Comparison of ENCODE assay signal across 8 mouse cellular contexts in genomic region chr8:120498926-120499605, GRCm38 (mm10).
DNase-seq lines count a peak whose midpoint lies in the region; ATAC-seq and TF ChIP-seq lines count a peak whose summit lies in the region.

No protein-coding gene starts in this region.

- TF ChIP-seq CTCF in C2C12 (IDR thresholded peaks at IDR 0.05; ENCODE audit: control insufficient read depth, insufficient read depth, insufficient read length) = no peak
- no peak for TF ChIP-seq CTCF in stomach, postnatal 0 days (IDR thresholded peaks at IDR 0.05; ENCODE audit: low read depth)

- peaks cover 93% of the 10 kb centered on the region for H3K79me2 ChIP-seq in C2C12 (ENCODE audit: control insufficient read depth, insufficient read depth)

- H3K36me3 ChIP-seq in C2C12 (ENCODE audit: control insufficient read depth, insufficient read depth) = no peaks in the 10 kb centered on the region
- no peaks in the 10 kb centered on the region for H3K36me3 ChIP-seq in embryonic facial prominence, embryonic 13.5 days
- H3K36me3 ChIP-seq in heart, embryonic 12.5 days = no peaks in the 10 kb centered on the region
- no peaks in the 10 kb centered on the region for H3K36me3 ChIP-seq in kidney, embryonic 15.5 days
- H3K36me3 ChIP-seq in stomach, postnatal 0 days (ENCODE audit: control insufficient read depth, insufficient read depth, low read length) = no peaks in the 10 kb centered on the region

- 0 out of 2 replicates have a peak overlapping the region, but pooled peaks have one; percentile 34 for H3K27ac ChIP-seq in embryonic facial prominence, embryonic 13.5 days
- H3K27ac ChIP-seq in heart, embryonic 12.5 days (ENCODE audit: poor library complexity, severe bottlenecking) = peak overlapping the region; percentile 99
- peak overlapping the region; percentile 83 for H3K27ac ChIP-seq in kidney, embryonic 15.5 days
- peak overlapping the region; percentile 80 for H3K27ac ChIP-seq in stomach, postnatal 0 days (replicated peaks)

- ATAC-seq in embryonic facial prominence, embryonic 13.5 days (ENCODE audit: insufficient number of reproducible peaks, insufficient read depth, low FRiP score, low TSS enrichment, low read depth) = no peak
- peak; percentile 87 for ATAC-seq in heart, embryonic 12.5 days (ENCODE audit: insufficient number of reproducible peaks, low FRiP score)
- peak; percentile 81 for ATAC-seq in kidney, embryonic 15.5 days (replicated peaks; ENCODE audit: low FRiP score)
- peak; percentile 91 for ATAC-seq in stomach, postnatal 0 days (ENCODE audit: low FRiP score, low TSS enrichment)

- no peak for TF ChIP-seq EP300 in stomach, postnatal 0 days (optimal IDR thresholded peaks at IDR 0.05)

- H3K4me3 ChIP-seq in C2C12 (ENCODE audit: insufficient read depth, poor library complexity, severe bottlenecking) = no peak overlapping the region
- H3K4me3 ChIP-seq in embryonic facial prominence, embryonic 13.5 days = no peak overlapping the region
- H3K4me3 ChIP-seq in heart, embryonic 12.5 days = peak overlapping the region; percentile 48
- no peak overlapping the region for H3K4me3 ChIP-seq in kidney, embryonic 15.5 days (replicated peaks)
- H3K4me3 ChIP-seq in stomach, postnatal 0 days (ENCODE audit: low read depth, low read length) = no peak overlapping the region; the same call in 1 of the 2 replicates

- peaks cover 78% of the 10 kb centered on the region for H3K4me1 ChIP-seq in embryonic facial prominence, embryonic 13.5 days
- H3K4me1 ChIP-seq in heart, embryonic 12.5 days (replicated peaks) = peaks cover 99% of the 10 kb centered on the region
- peaks cover 96% of the 10 kb centered on the region for H3K4me1 ChIP-seq in kidney, embryonic 15.5 days
- peaks cover 15% of the 10 kb centered on the region for H3K4me1 ChIP-seq in stomach, postnatal 0 days (replicated peaks; ENCODE audit: control insufficient read depth, insufficient read depth)

- 0 out of 2 replicates have a peak overlapping the region, but pooled peaks have one; percentile 14 for H3K4me2 ChIP-seq in embryonic facial prominence, embryonic 13.5 days
- H3K4me2 ChIP-seq in heart, embryonic 12.5 days = peak overlapping the region; percentile 83
- peak overlapping the region; percentile 43 for H3K4me2 ChIP-seq in kidney, embryonic 15.5 days
- H3K4me2 ChIP-seq in stomach, postnatal 0 days (replicated peaks; ENCODE audit: low read depth) = peak overlapping the region; percentile 48

- DNase-seq in adrenal gland, adult (ENCODE audit: inconsistent age in 2 of 2, low spot score in 1 of 2) = peak; percentile 93 to 96
- DNase-seq in lung, postnatal 25 days (ENCODE audit: low spot score) = peak; percentile 76
- DNase-seq in stomach, postnatal 0 days (ENCODE audit: low spot score) = peak; percentile 93
- no peak for DNase-seq in layer of hippocampus, postnatal 14 days (ENCODE audit: low spot score in 2 of 2)

- H3ac ChIP-seq in C2C12 (ENCODE audit: control insufficient read depth, insufficient read length, low read depth) = peak overlapping the region; percentile 50

- H3K9ac ChIP-seq in embryonic facial prominence, embryonic 13.5 days = peak overlapping the region; percentile 51; the same call in 1 of the 2 replicates
- H3K9ac ChIP-seq in heart, embryonic 12.5 days = peak overlapping the region; percentile 73
- H3K9ac ChIP-seq in kidney, embryonic 15.5 days = no peak overlapping the region; the same call in 1 of the 2 replicates
- H3K9ac ChIP-seq in stomach, postnatal 0 days (ENCODE audit: low read length) = no peak overlapping the region

- WGBS in embryonic facial prominence, embryonic 13.5 days = 26% methylated on average over 9 of the region's 9 CpGs
- WGBS in heart, embryonic 12.5 days = 12% methylated on average over 9 of the region's 9 CpGs
- WGBS in kidney, embryonic 15.5 days = 22% methylated on average over 9 of the region's 9 CpGs
- 24% methylated on average over 9 of the region's 9 CpGs for WGBS in stomach, postnatal 0 days

- no peaks in the 10 kb centered on the region for H3K27me3 ChIP-seq in C2C12 (ENCODE audit: control insufficient read depth, insufficient read depth, insufficient read length)
- no peaks in the 10 kb centered on the region for H3K27me3 ChIP-seq in embryonic facial prominence, embryonic 13.5 days
- H3K27me3 ChIP-seq in heart, embryonic 12.5 days (replicated peaks) = no peaks in the 10 kb centered on the region
- no peaks in the 10 kb centered on the region for H3K27me3 ChIP-seq in kidney, embryonic 15.5 days
- H3K27me3 ChIP-seq in stomach, postnatal 0 days (ENCODE audit: control insufficient read depth, insufficient read depth, low read length) = no peaks in the 10 kb centered on the region

- no peaks in the 10 kb centered on the region for H3K9me3 ChIP-seq in embryonic facial prominence, embryonic 13.5 days
- H3K9me3 ChIP-seq in heart, embryonic 12.5 days (replicated peaks) = no peaks in the 10 kb centered on the region
- no peaks in the 10 kb centered on the region for H3K9me3 ChIP-seq in kidney, embryonic 15.5 days (replicated peaks)
- H3K9me3 ChIP-seq in stomach, postnatal 0 days (ENCODE audit: control insufficient read depth, low read length) = no peaks in the 10 kb centered on the region

- peaks cover 26% of the 10 kb centered on the region for H3K79me3 ChIP-seq in C2C12 (ENCODE audit: low read depth)

TF ChIP-seq in C2C12, 6 proteins besides CTCF, POLR2A, EP300 and RAD21:
- peak; percentile 54 for TF ChIP-seq MYOD1 (IDR thresholded peaks at IDR 0.05; ENCODE audit: control insufficient read depth, insufficient read length, low read depth)
- no peak for TF ChIP-seq MYOG (IDR thresholded peaks at IDR 0.05; ENCODE audit: control insufficient read depth, extremely low read depth, insufficient read length)

Comparison
In these comparisons a context has a peak if more than half of its experiments do, and no peak if none do; other contexts are left out.
1. DNase-seq: peak in adrenal gland, adult (2 of 2), lung, postnatal 25 days (single experiment) and stomach, postnatal 0 days (single experiment); none in layer of hippocampus, postnatal 14 days (0 of 2).
2. H3K27ac ChIP-seq: peak in every context shown above with its lines; median percentile 99 in heart, embryonic 12.5 days; 83 in kidney, embryonic 15.5 days; 80 in stomach, postnatal 0 days; 34 in embryonic facial prominence, embryonic 13.5 days.
3. H3K4me2 ChIP-seq: peak in every context shown above with its lines; median percentile 83 in heart, embryonic 12.5 days; 48 in stomach, postnatal 0 days; 43 in kidney, embryonic 15.5 days; 14 in embryonic facial prominence, embryonic 13.5 days.
4. H3K9ac ChIP-seq: peak in embryonic facial prominence, embryonic 13.5 days (single experiment) and heart, embryonic 12.5 days (single experiment); none in kidney, embryonic 15.5 days (single experiment) and stomach, postnatal 0 days (single experiment).